Mouse (Mus musculus) kidney, embryonic 16.5 days (tissue): ENCODE data around the gene Gm12355. TPM values are rescaled to one million over a fixed set of nuclear protein-coding genes. Genes with fewer than 3 reads are reported as not detected.
"Not testable (repeated sequence)": the region's sequence is repeated elsewhere in the genome, so short reads cannot be mapped to it uniquely, and the experiment has no call there.

Source experiments
- ATAC-seq: fragments of 200-750 bp; cut with Nextera tagmentation; 2 replicates; pipeline ENCODE4 v1.8.0; 2017; ENCODE audit warnings: moderate TSS enrichment; ENCODE audit not compliant: low FRiP score, low TSS enrichment
- H3K27ac ChIP-seq: fragments of 300-500 bp; sonication (generic); 2 replicates; pipeline ENCODE4 v1.5.1; 2014; ENCODE audit warnings: low read length
- H3K27me3 ChIP-seq: fragments of 300-500 bp; sonication (generic); 2 replicates; pipeline ENCODE4 v1.6.1; 2014; ENCODE audit warnings: low read length, control low read depth, mixed read lengths; ENCODE audit not compliant: insufficient read depth
- H3K36me3 ChIP-seq: fragments of 300-500 bp; sonication (generic); 2 replicates; pipeline ENCODE4 v1.6.1; 2014; ENCODE audit warnings: low read length, control low read depth, mixed read lengths; ENCODE audit not compliant: insufficient read depth
- H3K4me1 ChIP-seq: fragments of 300-500 bp; sonication (generic); 2 replicates; pipeline ENCODE4 v1.6.1; 2014; ENCODE audit warnings: low read length, control low read depth, mixed read lengths; ENCODE audit not compliant: insufficient read depth
- H3K4me2 ChIP-seq: fragments of 300-500 bp; sonication (generic); replicated peaks from 2 replicates; pipeline ENCODE4 v1.6.1; 2014; ENCODE audit warnings: low read depth, low read length
- H3K4me3 ChIP-seq: fragments of 300-500 bp; sonication (generic); 2 replicates; pipeline ENCODE4 v1.5.1; 2014; ENCODE audit warnings: mild to moderate bottlenecking, low read length
- H3K9ac ChIP-seq: fragments of 300-500 bp; sonication (generic); replicated peaks from 2 replicates; pipeline ENCODE4 v1.6.1; 2014; ENCODE audit warnings: low read length
- H3K9me3 ChIP-seq: fragments of 300-500 bp; sonication (generic); 2 replicates; pipeline ENCODE4 v1.6.1; 2016; ENCODE audit warnings: low read length, control low read depth
- WGBS: fragments of 180-500 bp; shearing (Covaris S2); extraction: QIAGEN DNeasy Blood & Tissue Kit; methylation state at CpG from one replicate; pipeline ENCODE4 v1.1.7; 2014; 5-methylcytosine and 5-hydroxymethylcytosine counted together
- polyA plus RNA-seq: library from polyadenylated mRNA; unstranded; fragments of >200 nt; fragmentation: Nextera tagmentation; extraction: Ambion mirVana; gene quantifications from 2 replicates; pipeline ENCODE4 v1.2.1, GENCODE M21; 2015

Gm12355 gene
- 0.86 and 1.6 TPM in 2 replicates for polyA plus RNA-seq

DNA sequence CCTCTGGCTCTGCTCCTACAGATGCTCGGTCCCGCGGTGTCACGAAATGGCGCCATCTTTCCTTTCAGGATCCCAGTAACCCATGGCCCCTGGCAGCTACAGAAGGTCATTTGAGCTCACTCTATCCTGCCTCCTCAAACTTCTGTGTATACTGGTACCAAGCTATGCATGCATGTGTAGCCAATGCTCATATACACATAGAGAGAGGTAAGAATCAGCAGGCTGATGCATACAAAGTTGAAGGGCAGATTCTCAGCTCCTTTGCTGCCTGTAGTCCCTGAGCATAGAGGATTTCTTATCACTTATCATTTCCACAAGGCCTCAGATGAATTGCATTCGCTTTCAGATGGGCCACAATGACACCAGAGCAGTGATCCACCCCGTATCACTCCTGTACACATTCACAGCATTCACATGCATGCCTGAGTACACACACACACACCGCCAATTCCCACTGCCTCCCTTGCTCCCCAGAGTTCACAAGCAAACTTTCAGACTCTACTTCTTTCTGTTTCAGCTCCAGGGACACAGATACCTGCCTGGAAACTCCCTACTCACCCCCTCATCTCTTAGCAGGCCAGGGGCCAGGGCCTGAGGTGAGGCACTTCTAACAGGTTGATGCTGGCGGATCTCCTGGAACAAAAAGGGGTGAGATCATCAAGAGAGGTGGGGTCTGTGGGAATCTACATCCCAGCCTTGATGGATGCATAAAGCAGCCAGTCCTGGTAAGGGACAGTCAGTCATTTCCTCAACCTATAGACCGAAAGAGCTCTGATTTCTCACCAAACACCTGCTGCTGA is at the start of gene Gm12355, which contains the start of gene Gsdma3:
Gene Gm12355 (minus strand): TSS at position 51 of the 800 bp plus-strand sequence.
Gene Gsdma3 (plus strand): TSS at position 750 of the 800 bp plus-strand sequence.
- Histone ChIP-seq H3K9ac (no peak within 1 kb of the TSS), H3K9me3 (peaks cover 6% of the 10 kb centered on the region), H3K4me1 (no peaks in the 10 kb centered on the region), H3K36me3 (no peaks in the 10 kb centered on the region), H3K4me3 (no peak within 1 kb of the TSS), H3K27ac (no peak within 1 kb of the TSS), H3K4me2 (no peak within 1 kb of the TSS), H3K27me3 (no peaks in the 10 kb centered on the region)
- ATAC-seq, result no peak
- WGBS, result 90% methylated on average over 10 of the region's 10 CpGs

DNA sequence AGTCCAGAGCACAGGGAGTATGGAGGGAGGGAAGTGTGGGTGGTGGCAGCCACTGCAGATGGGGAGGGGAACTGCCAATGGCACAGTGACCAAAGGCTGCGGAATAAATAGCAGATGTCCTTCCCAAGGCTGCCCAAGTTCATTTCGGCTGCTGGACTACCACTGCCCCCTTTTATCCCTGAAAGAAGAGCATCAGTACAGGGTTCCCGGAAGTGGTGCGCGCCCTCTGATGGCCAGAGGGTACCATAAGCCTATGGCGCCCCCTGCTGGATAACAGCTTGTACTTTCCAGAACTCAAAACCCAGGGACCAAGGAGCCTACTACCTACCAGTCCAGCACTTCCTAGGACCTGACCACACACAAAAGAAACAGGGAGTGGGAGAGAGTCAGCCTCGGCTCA is 47.7 kb upstream of the Gm12355 start:
- WGBS, result 4% methylated on average over 6 of the region's 7 CpGs
- H3K4me3 ChIP-seq, H3K4me1 ChIP-seq, H3K9me3 ChIP-seq, H3K27me3 ChIP-seq, H3K9ac ChIP-seq, H3K36me3 ChIP-seq, H3K4me2 ChIP-seq, H3K27ac ChIP-seq: not testable (repeated sequence)
- peak; percentile 67; the same call in 1 of the 2 replicates for ATAC-seq

DNA sequence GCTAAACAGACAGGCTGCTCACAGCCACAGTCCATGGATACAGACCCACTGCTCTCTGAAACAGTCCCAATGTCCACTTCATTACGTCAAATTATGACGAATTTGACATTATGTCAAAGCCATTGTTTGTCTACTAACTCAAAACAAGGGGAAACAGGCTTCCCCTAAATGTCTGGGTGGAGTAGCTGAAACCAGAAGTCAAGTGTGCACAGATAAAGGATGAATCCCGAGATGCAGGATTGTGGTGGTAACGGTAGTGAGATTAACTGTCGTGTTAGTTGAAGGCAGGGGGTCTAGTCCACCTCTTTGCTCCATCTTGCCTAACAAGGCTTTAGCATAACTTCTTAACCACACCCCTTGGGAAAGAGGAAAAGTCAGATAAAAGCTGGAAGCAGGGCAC is 47.0 kb upstream of the Gm12355 start:
- H3K9me3 ChIP-seq, result no peaks in the 10 kb centered on the region
- H3K4me3 ChIP-seq, result no peak overlapping the region
- no peak overlapping the region for H3K27ac ChIP-seq
- 85% methylated on average over 5 of the region's 5 CpGs for WGBS
- H3K4me1 ChIP-seq, result 0 out of 2 replicates have a peak, but pooled peaks cover 6% of the 10 kb centered on the region
- ATAC-seq, result no peak
- no peaks in the 10 kb centered on the region for H3K36me3 ChIP-seq
- H3K27me3 ChIP-seq, result peaks cover 13% of the 10 kb centered on the region; the same call in 1 of the 2 replicates
- H3K9ac ChIP-seq, result no peak overlapping the region
- no peak overlapping the region for H3K4me2 ChIP-seq

DNA sequence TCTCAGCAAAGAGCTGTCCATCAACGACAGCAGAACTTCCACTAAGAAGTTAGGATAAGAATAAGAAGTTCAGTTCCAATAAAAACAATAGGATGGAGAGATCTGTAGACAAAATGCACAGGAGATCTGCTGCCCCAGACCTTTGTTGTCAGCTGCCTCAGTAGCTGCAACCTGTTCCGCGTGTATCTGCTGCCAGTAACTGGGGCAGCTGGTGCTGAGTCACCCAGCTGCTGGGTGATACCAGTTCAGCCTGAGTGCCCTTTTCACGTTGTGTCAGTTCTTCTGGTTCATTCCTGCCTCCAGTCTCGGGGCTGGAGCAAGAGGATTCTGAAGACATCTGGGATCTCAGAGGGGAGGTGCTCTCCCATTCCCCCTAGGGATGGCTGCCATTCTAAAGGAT is 46.4 kb upstream of the Gm12355 start:
- peaks cover 13% of the 10 kb centered on the region; the same call in 1 of the 2 replicates for H3K27me3 ChIP-seq
- H3K4me1 ChIP-seq, result 0 out of 2 replicates have a peak, but pooled peaks cover 6% of the 10 kb centered on the region
- H3K9me3 ChIP-seq, result no peaks in the 10 kb centered on the region
- no peak overlapping the region for H3K27ac ChIP-seq
- H3K9ac ChIP-seq, result no peak overlapping the region
- no peaks in the 10 kb centered on the region for H3K36me3 ChIP-seq
- ATAC-seq, result no peak
- no peak overlapping the region for H3K4me3 ChIP-seq
- WGBS, result 52% methylated on average over 5 of the region's 5 CpGs
- no peak overlapping the region for H3K4me2 ChIP-seq

DNA sequence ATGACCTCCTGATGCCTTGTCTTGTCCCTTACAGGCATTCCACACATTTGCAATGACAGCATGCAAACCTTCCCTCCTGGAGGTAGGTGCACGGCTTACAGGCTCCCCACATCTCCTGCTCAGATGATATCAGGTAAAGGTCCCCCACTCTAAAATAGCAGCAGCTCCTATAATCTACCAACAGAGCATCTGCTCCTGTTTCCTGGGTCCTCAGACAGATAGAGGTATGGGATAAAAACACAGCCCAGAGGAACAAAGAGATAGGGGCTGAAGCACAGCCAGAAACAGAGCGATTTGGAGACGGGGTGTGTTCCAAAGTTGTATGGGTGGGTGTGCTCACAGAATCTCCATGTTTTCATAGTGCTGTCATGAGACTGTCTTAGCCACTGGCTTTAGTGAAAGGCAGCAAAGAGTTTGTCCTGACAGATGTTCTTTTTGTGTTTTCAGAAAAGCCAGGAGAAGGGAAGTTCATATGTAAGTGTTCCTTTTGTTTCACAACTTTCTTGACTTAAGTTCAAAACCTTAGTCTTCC is 45.9 kb upstream of the Gm12355 start:
- H3K9me3 ChIP-seq, result no peaks in the 10 kb centered on the region
- 76% methylated on average over 3 of the region's 3 CpGs for WGBS
- H3K36me3 ChIP-seq, result no peaks in the 10 kb centered on the region
- H3K4me3 ChIP-seq, result no peak overlapping the region
- ATAC-seq, result no peak
- H3K27me3 ChIP-seq, result peaks cover 13% of the 10 kb centered on the region; the same call in 1 of the 2 replicates
- H3K4me2 ChIP-seq, result no peak overlapping the region
- H3K4me1 ChIP-seq, result 0 out of 2 replicates have a peak, but pooled peaks cover 6% of the 10 kb centered on the region
- H3K9ac ChIP-seq, result no peak overlapping the region
- no peak overlapping the region for H3K27ac ChIP-seq

DNA sequence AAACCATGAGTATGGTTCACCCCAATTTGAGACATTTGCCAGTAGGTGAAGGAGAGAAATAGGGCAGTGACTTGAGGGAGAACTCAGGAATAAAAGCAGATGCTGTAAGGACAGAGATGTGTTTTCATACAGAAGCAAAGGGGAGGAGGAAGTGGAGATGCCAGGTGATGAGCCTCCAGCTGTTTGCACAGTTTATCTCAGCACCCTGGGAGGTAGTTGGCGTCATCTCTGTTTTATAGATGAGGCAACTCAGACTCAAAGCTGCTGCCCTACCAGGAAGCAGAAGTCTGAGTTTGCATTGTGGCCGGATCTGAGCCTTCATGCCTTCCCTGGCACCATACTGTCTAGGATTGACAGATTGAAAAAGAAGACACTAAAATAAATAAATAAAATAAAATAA is 43.5 kb upstream of the Gm12355 start:
- H3K9me3 ChIP-seq, result no peaks in the 10 kb centered on the region

DNA sequence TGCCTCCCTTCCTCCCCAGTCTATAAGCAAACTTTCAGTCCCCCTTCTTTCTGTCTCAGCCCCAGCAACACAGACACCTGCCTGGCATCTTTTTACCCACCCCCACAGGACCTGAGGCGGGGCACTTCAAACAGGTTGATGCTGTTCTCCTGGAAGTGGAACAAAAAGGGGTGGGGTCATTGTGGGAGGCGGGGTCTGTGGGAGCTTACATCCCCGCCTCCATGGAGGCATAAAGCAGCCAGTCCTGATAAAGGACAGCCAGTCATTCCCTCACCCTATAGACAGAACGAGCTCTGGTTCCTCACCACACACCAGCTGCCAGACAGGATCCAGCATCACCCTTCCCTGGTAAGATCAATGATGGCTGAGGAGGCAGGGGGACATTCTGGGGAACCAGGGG is 38.6 kb upstream of the Gm12355 start, which contains the start of gene Gsdma:
Gene Gsdma (plus strand): TSS at position 261 of the 400 bp plus-strand sequence.
- no peak within 1 kb of the TSS for H3K9ac ChIP-seq
- 15% methylated on average over 4 of the region's 4 CpGs for WGBS
- ATAC-seq, result no peak

More for the DNA sequence above, 43.5 kb upstream of the Gm12355 start:
- no peaks in the 10 kb centered on the region for H3K4me1 ChIP-seq
- 72% methylated on average over 2 of the region's 2 CpGs for WGBS
- no peaks in the 10 kb centered on the region for H3K36me3 ChIP-seq
- peaks cover 13% of the 10 kb centered on the region; the same call in 1 of the 2 replicates for H3K27me3 ChIP-seq
- ATAC-seq, result no peak
- no peak overlapping the region for H3K4me3 ChIP-seq
- H3K4me2 ChIP-seq, result no peak overlapping the region
- no peak overlapping the region for H3K9ac ChIP-seq
- no peak overlapping the region for H3K27ac ChIP-seq

DNA sequence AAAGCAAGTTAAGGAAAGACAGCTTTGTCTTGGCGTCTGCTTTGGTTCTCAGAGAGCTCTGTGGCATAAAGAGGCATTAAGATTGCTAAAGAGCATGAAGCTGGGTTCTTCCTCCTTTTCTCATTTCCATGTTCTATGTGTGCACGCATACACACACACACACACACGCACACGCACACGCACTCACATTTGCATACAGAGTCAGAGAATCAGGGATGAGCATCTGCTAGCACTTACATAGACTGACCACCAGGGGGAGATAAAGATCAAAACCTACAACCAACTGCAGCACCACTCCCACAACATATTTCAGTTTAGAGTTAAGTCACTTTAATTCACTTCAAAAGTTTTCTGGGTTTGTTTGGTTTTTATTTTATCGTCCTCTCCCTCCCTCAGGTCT is 35.1 kb upstream of the Gm12355 start:
- 0 out of 2 replicates have a peak, but pooled peaks have one; percentile 27 for ATAC-seq
- peak overlapping the region; percentile 26 for H3K4me2 ChIP-seq

More for the DNA sequence above, 38.6 kb upstream of the Gm12355 start, which contains the start of gene Gsdma:
- Histone ChIP-seq H3K4me3 (no peak within 1 kb of the TSS), H3K36me3 (no peaks in the 10 kb centered on the region), H3K27me3 (0 out of 2 replicates have a peak, but pooled peaks cover 7% of the 10 kb centered on the region), H3K4me1 (no peaks in the 10 kb centered on the region), H3K27ac (no peak within 1 kb of the TSS), H3K9me3 (no peaks in the 10 kb centered on the region), H3K4me2 (no peak within 1 kb of the TSS)

DNA sequence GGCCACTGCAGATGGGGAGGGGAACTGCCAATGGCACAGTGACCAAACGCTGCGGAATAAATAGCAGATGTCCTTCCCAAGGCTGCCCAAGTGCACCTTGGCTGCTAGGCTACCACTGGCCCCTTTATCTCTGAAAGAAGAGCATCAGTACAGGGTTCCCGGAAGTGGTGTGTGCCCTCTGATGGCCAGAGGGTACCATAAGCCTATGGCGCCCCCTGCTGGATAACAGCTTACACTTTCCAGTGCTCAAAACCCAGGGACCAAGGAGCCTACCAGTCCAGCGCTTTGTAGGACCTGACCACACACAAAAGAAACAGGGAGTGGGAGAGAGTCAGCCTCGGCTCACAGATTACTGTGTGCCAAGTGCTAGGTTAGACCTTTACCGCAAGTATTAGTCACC is 29.6 kb upstream of the Gm12355 start:
- not testable (repeated sequence) for H3K4me2 ChIP-seq, H3K36me3 ChIP-seq, H3K9ac ChIP-seq, H3K9me3 ChIP-seq, H3K4me1 ChIP-seq, H3K4me3 ChIP-seq, H3K27me3 ChIP-seq, H3K27ac ChIP-seq
- 16% methylated on average over 7 of the region's 7 CpGs for WGBS
- peak; percentile 42; the same call in 1 of the 2 replicates for ATAC-seq

More for the DNA sequence above, 35.1 kb upstream of the Gm12355 start:
- H3K9ac ChIP-seq, result 0 out of 2 replicates have a peak overlapping the region, but pooled peaks have one; percentile 32
- no peak overlapping the region for H3K4me3 ChIP-seq
- 9% methylated on average over 6 of the region's 6 CpGs for WGBS
- H3K4me1 ChIP-seq, result no peaks in the 10 kb centered on the region
- no peaks in the 10 kb centered on the region for H3K9me3 ChIP-seq
- no peaks in the 10 kb centered on the region for H3K36me3 ChIP-seq
- H3K27me3 ChIP-seq, result no peaks in the 10 kb centered on the region
- H3K27ac ChIP-seq, result no peak overlapping the region
